Mouse (Mus musculus) liver, adult 2 months (tissue): ENCODE data around the gene Gm10198.

Source experiments
- CTCF ChIP-seq: fragments of 200-500 bp; IDR thresholded peaks from 2 replicates; pipeline ENCODE4 v1.5.1; 2011; ENCODE audit warnings: low read depth, low read length, control low read depth
- POLR2A ChIP-seq: fragments of 200-500 bp; IDR thresholded peaks from 2 replicates; pipeline ENCODE4 v1.6.1; 2011; ENCODE audit warnings: low read length, control low read depth; ENCODE audit not compliant: insufficient read depth; ENCODE audit errors: extremely low read depth

DNA sequence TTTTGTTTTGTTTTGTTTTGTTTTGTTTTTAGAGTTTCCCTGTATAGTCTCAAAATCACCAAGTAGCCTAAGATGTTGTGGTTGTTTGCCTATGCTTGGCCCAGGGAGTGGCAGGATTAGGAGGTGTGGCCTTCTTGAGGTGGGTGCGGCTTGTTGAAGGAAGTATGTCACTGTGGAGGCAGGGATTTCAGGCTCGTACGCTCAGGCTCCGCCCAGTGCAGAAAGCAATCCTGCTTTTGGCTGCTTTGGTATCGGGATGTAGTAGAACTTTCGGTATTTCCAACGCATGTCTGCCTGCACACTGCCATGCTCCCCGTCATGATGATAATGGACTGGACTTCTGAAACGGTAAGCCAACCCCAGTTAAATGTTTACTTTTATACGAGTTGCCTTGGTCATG is 12.5 kb upstream of the Gm10198 start:
- TF ChIP-seq CTCF (no peak), POLR2A (no peak)
